Mouse (Mus musculus): ENCODE results near the gene Fibin.

Fibin gene

GRCm38 (mm10) chr2:110313305-110313824 lies 49.6 kb downstream of the Fibin start:
- no peak for DNase-seq
